Mouse (Mus musculus) urinary bladder, postnatal 14 days (tissue): ENCODE measurements around the gene Rtl8c.
A peak's percentile ranks its signal among the peaks of the same experiment; 100 is the strongest.
"Not testable (repeated sequence)": the region's sequence is repeated elsewhere in the genome, so short reads cannot be mapped to it uniquely, and the experiment has no call there.

Experiments used
- DNase-seq: peaks from one replicate; pipeline ENCODE4 v3.0.0; 2021; ENCODE audit warnings: low spot score

Rtl8c gene

GRCm38 (mm10) chrX:53607242-53608121 lies at the start of gene Rtl8c:
Rtl8c (plus strand) TSS chrX:53608032.
- DNase-seq: peak; percentile 38

- DNase-seq: no peak
These were observed 28.5 kb upstream of the Rtl8c start for GRCm38 (mm10) chrX:53579311-53579710.

- DNase-seq: not testable (repeated sequence)
These were observed 26.4 kb upstream of the Rtl8c start for GRCm38 (mm10) chrX:53581407-53581806.

- DNase-seq: not testable (repeated sequence)
These were observed 24.4 kb upstream of the Rtl8c start for GRCm38 (mm10) chrX:53583404-53583803.

- DNase-seq: peak; percentile 38
These were observed 7.8 kb upstream of the Rtl8c start for GRCm38 (mm10) chrX:53599993-53600392.

- DNase-seq: not testable (repeated sequence)
These were observed 1.7 kb upstream of the Rtl8c start for GRCm38 (mm10) chrX:53606176-53606575.

GRCm38 (mm10) chrX:53608122-53608813 lies 436 bp downstream of the Rtl8c start:
- DNase-seq: no peak

GRCm38 (mm10) chrX:53608879-53609278 lies 1.0 kb downstream of the Rtl8c start, which contains the start of gene Gm14597:
Gm14597 (minus strand) TSS chrX:53608979.
- DNase-seq: not testable (repeated sequence)

- DNase-seq: peak; percentile 58
These were observed 2.7 kb downstream of the Rtl8c start for GRCm38 (mm10) chrX:53610571-53610970.

GRCm38 (mm10) chrX:53611395-53611794 lies 3.6 kb downstream of the Rtl8c start:
- DNase-seq: not testable (repeated sequence)

- not testable (repeated sequence) for DNase-seq
These were observed 30.3 kb downstream of the Rtl8c start for GRCm38 (mm10) chrX:53638107-53638506.

- DNase-seq: not testable (repeated sequence)
These were observed 34.8 kb downstream of the Rtl8c start for GRCm38 (mm10) chrX:53642604-53642979.

- DNase-seq: peak; percentile 75
These were observed 35.4 kb downstream of the Rtl8c start, which contains the start of gene Rtl8a for GRCm38 (mm10) chrX:53642980-53643961. Rtl8a (minus strand) TSS chrX:53643682.

- no peak for DNase-seq
These were observed 38.1 kb downstream of the Rtl8c start for GRCm38 (mm10) chrX:53645885-53646284.

- DNase-seq: not testable (repeated sequence)
These were observed 45.1 kb downstream of the Rtl8c start for GRCm38 (mm10) chrX:53652917-53653316.
